Mouse (Mus musculus) thymus, adult 2 months (tissue): ENCODE measurements around the gene Epn3. TPM values are rescaled to one million over a fixed set of nuclear protein-coding genes. Genes with fewer than 3 reads are reported as not detected.

Experiments
- DNase-seq: peaks from one replicate; pipeline ENCODE4 v3.0.0; 2021
- H3K27ac ChIP-seq: fragments of 200-500 bp; 2 replicates; pipeline ENCODE4 v1.5.1; 2012; ENCODE audit warnings: low read length, control low read depth; ENCODE audit not compliant: control insufficient read depth, insufficient read depth
- H3K27me3 ChIP-seq: fragments of 200-500 bp; 2 replicates; pipeline ENCODE4 v1.6.1; 2012; ENCODE audit warnings: mild to moderate bottlenecking, low read length, moderate library complexity, mixed read lengths; ENCODE audit not compliant: control insufficient read depth, insufficient read depth
- H3K36me3 ChIP-seq: fragments of 200-500 bp; 2 replicates; pipeline ENCODE4 v1.6.1; 2012; ENCODE audit warnings: mild to moderate bottlenecking, low read length, moderate library complexity; ENCODE audit not compliant: control insufficient read depth, insufficient read depth
- H3K4me1 ChIP-seq: fragments of 200-500 bp; replicated peaks from 2 replicates; pipeline ENCODE4 v1.6.1; 2012; ENCODE audit warnings: low read length; ENCODE audit not compliant: control insufficient read depth, insufficient read depth
- H3K4me3 ChIP-seq: fragments of 200-500 bp; 2 replicates; pipeline ENCODE4 v1.5.1; 2012; ENCODE audit warnings: mild to moderate bottlenecking, low read length, control low read depth, moderate library complexity; ENCODE audit not compliant: control insufficient read depth, insufficient read depth
- CTCF ChIP-seq: fragments of 200-500 bp; IDR thresholded peaks from 2 replicates; pipeline ENCODE4 v1.5.1; 2012; ENCODE audit warnings: mild to moderate bottlenecking, control low read depth, low read length, moderate library complexity, borderline replicate concordance; ENCODE audit not compliant: control insufficient read depth, poor library complexity, insufficient read depth; ENCODE audit errors: extremely low read depth
- POLR2A ChIP-seq: fragments of 200-500 bp; IDR thresholded peaks from 2 replicates; pipeline ENCODE4 v1.6.1; 2012; ENCODE audit warnings: mild to moderate bottlenecking, low read length, control low read depth, moderate library complexity; ENCODE audit not compliant: control insufficient read depth, poor library complexity, insufficient read depth; ENCODE audit errors: extremely low read depth
- WGBS: fragments of 180-500 bp; shearing (Covaris S2); methylation state at CpG from one replicate; pipeline ENCODE4 v1.1.7; 2018; 5-methylcytosine and 5-hydroxymethylcytosine counted together
- polyA plus RNA-seq: library from polyadenylated mRNA; depleted of rRNA; stranded (reverse); fragments of >200 nt; gene quantifications from 2 replicates; pipeline ENCODE4 v1.2.3, GENCODE M21; 2012

Gene Epn3
- polyA plus RNA-seq, 1 experiment = 3.3 TPM

DNA sequence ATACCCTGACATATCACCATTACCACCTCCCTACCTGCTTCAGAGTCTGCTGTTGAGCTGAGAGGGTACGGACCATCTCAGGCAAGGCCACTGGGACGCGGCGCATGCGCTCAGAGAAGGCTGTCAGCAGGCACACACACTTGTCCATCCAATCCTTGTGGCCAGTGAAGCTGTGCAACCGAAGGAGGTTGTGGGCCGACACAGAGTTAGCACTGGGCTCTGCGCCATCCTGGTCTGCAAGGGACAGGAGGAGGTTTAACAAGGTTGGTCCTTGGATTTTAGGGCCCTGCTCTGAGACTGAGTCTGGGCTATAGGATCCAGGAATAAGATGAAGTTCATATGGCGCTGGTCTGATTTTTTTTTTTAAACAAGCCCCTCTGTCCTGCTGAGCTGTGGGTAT is 19.4 kb downstream of the Epn3 start:
- H3K27me3 ChIP-seq = peaks cover 5% of the 10 kb centered on the region; the same call in 1 of the 2 replicates
- TF ChIP-seq CTCF = no peak
- no peak for TF ChIP-seq POLR2A
- H3K36me3 ChIP-seq = no peaks in the 10 kb centered on the region
- no peak overlapping the region for H3K4me3 ChIP-seq
- DNase-seq = no peak
- 96% methylated on average over 9 of the region's 9 CpGs for whole genome bisulfite sequencing
- no peaks in the 10 kb centered on the region for H3K4me1 ChIP-seq
- H3K27ac ChIP-seq = no peak overlapping the region

DNA sequence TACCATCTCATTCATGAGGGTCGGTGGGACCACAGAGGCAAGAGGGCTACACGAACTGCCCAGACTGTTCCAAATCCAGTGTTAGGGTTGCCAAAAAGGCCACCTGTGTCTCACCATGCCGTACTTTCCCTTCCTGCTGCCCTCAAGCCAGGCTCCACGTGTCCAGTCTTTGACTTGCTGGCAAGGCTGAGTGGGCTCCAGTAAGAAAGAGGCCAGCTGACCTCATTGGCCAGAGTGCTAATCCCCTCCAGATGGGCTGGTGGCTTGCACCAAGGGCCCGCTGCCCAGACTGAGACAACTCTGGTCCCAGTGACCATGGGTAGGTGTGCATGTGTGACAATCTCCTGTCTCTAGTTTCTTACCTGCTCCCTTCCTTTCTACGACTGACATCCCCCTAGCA is 22.1 kb downstream of the Epn3 start:
- Histone ChIP-seq H3K4me3 (no peak overlapping the region), H3K4me1 (peaks cover 14% of the 10 kb centered on the region), H3K36me3 (no peaks in the 10 kb centered on the region), H3K27me3 (peaks cover 18% of the 10 kb centered on the region), H3K27ac (no peak overlapping the region)
- WGBS = 76% methylated on average over 6 of the region's 6 CpGs
- DNase-seq = no peak
- no peak for TF ChIP-seq POLR2A

DNA sequence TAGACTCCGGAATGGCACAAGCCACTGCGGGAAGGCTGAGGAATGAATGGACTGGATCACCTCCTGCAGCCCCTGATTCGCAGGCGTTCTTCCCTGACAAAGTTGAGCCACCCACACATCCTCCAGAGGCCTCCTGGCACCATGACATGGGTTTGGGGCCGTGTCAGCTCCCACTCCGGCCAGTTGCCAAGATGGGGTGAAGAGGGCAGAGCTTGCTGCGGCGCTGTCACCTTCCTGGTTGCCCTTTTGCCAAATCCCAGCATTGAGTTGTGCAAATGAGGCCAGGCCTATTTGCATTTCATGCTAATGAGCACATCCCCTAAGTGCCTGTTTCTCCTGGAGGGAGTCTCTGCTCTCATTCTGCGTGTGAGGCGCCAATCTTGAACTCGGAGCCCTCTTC is 24.1 kb downstream of the Epn3 start:
- WGBS = 29% methylated on average over 11 of the region's 11 CpGs
- no peak for DNase-seq
- no peaks in the 10 kb centered on the region for H3K36me3 ChIP-seq
- TF ChIP-seq CTCF (no peak), POLR2A (no peak)
- H3K27me3 ChIP-seq = peaks cover 26% of the 10 kb centered on the region
- H3K4me3 ChIP-seq = no peak overlapping the region
- no peak overlapping the region for H3K27ac ChIP-seq
- peaks cover 17% of the 10 kb centered on the region for H3K4me1 ChIP-seq

DNA sequence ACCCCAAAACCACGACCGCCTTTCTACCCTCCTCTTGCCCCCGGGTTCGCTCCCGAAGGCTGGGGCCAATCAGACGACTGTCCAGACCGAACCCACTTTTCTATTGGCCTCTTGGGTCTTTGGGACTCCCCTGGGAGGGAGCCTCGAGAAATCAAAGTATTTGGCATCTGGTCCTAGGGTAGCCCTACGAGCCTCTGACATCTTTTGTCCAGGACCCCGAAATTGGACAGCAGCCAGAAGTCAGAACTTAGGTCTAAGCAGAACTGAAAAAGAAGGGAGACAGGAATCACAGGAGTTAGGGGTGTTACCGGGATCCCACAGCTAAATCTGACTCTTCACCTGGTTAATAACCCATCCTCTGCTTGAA is 25.2 kb downstream of the Epn3 start:
- WGBS = 2% methylated on average over 11 of the region's 11 CpGs
- Histone ChIP-seq H3K36me3 (no peaks in the 10 kb centered on the region), H3K4me3 (peak overlapping the region; percentile 6), H3K27me3 (peaks cover 26% of the 10 kb centered on the region), H3K4me1 (peaks cover 17% of the 10 kb centered on the region), H3K27ac (no peak overlapping the region)
- no peak for DNase-seq
- no peak for TF ChIP-seq POLR2A
- no peak for TF ChIP-seq CTCF

DNA sequence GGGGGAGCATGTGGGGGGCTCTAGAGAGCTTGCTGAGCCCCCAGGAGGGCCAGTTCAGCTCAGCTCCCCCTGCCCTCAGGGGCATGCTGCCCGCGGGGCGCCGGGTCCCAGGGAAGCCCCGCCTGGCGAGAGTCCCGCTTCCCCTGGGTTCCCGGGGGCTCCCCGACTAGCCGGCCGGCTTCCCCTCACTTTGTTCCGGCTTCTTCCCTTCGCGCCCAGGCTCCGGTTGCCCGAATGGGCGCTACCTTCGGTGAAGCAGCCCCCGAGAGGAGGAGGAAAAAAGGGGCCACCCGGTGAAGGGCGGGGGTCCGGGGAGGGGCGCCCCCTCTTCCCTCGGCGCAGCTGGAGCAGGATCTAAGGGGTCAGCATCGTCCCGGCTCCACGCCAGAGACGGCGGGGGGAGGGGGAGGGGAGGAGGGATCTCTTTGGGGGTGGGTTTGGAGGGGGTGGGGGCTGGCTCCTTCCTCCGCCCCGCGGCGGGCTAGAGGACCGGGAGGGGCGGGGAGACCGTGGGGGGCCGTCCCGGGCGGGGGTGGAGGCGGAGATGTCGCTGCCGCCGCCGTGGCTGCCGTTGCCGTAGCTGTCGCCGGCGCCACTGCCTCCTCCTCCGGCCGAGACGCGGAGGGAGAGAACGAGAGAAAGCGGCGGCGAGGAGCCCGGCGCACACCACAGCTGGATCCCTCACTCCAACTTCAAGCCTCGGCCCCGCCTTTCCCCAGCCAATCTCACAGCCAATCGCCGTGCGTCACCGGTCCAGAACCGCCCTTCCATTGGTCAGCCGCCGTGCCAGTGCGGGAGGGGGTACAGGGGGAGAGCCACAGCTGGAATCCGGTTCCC is 25.8 kb downstream of the Epn3 start, which contains the start of gene Cacna1g:
Gene Cacna1g, minus strand, starts transcription at position 492 of the 837 bp plus-strand sequence.
- peaks cover 26% of the 10 kb centered on the region for H3K27me3 ChIP-seq
- H3K4me1 ChIP-seq = peaks cover 17% of the 10 kb centered on the region
- DNase-seq = peak; percentile 76
- H3K4me3 ChIP-seq = peak within 1 kb of the TSS; percentile 15
- TF ChIP-seq CTCF = no peak
- TF ChIP-seq POLR2A = no peak
- no peaks in the 10 kb centered on the region for H3K36me3 ChIP-seq
- WGBS = under 1% methylated on average over 53 of the region's 71 CpGs
- no peak within 1 kb of the TSS for H3K27ac ChIP-seq

DNA sequence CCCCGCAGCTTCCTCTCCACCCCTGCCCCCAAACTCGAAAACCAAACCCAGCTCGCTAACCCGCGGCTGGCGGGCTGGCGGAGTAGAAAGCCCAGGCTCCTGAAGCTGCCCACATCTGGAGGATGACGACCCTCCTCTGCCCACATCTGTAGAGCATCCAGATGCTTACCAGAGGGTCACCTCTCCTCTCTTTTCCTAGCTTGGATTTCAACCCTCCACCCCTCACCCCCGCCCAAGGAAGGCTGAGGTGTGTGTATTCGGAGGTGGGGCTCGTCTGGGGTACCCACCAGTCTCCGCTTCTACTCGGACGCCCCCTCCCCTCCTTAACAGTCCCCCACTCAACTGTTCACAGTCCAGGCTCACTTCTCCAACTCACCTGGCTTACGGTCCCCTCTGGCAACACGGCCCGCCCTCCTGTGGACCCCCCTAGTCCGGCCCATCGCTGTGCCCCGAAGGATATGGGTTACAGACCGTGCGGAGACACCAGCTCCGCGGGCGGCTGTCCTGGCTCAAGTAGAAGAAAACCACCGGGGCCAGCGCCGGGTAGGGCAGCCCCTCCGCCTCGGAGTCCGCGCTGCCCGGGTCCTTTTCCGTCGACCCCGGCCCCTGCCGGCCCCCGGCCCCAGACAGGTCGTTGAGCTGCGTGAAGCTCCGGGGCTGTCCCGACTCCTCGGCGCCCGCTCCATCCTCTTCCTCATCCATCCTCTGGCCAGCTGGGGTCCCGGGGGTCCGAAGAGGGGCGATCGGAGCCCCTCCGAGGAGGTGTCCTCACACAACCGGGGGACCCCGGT is 26.7 kb downstream of the Epn3 start:
- Histone ChIP-seq H3K27ac (no peak overlapping the region), H3K36me3 (no peaks in the 10 kb centered on the region), H3K4me3 (peak overlapping the region; percentile 15), H3K4me1 (peaks cover 17% of the 10 kb centered on the region), H3K27me3 (peaks cover 26% of the 10 kb centered on the region)
- TF ChIP-seq POLR2A (no peak), CTCF (no peak)
- 2% methylated on average over 52 of the region's 52 CpGs for WGBS
- peak; percentile 10 for DNase-seq

DNA sequence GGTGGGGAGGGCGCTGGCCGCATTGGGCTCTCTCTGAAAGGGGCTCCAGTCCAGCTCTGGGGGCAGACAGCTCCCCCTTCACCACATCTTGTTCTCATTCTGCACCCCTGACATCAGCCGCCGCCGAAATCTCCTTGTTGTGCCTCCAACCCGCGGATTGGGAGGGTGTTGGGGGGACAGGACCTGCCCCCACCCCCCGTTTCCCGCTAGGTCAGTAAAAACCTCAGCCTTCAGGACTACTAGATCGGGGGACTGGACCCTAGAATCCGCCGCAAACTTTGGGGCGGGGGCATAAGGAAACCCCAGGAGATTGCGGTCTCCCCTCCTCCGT is 27.2 kb downstream of the Epn3 start:
- under 1% methylated on average over 15 of the region's 15 CpGs for WGBS
- Histone ChIP-seq H3K4me1 (peaks cover 17% of the 10 kb centered on the region), H3K27me3 (peaks cover 26% of the 10 kb centered on the region), H3K36me3 (no peaks in the 10 kb centered on the region), H3K27ac (no peak overlapping the region), H3K4me3 (no peak overlapping the region)
- DNase-seq = no peak
- no peak for TF ChIP-seq POLR2A
- TF ChIP-seq CTCF = no peak
